Mouse (Mus musculus) stomach, postnatal 0 days (tissue): ENCODE measurements around the gene Txk.

Source experiments
- CTCF ChIP-seq: IDR thresholded peaks from 2 replicates; pipeline ENCODE4 v1.5.1; 2016; ENCODE audit warnings: antibody characterized with exemption, low read depth, mild to moderate bottlenecking, moderate library complexity
- EP300 ChIP-seq: optimal IDR thresholded peaks from 2 replicates; pipeline ENCODE3; 2016; ENCODE audit warnings: antibody characterized with exemption

DNA sequence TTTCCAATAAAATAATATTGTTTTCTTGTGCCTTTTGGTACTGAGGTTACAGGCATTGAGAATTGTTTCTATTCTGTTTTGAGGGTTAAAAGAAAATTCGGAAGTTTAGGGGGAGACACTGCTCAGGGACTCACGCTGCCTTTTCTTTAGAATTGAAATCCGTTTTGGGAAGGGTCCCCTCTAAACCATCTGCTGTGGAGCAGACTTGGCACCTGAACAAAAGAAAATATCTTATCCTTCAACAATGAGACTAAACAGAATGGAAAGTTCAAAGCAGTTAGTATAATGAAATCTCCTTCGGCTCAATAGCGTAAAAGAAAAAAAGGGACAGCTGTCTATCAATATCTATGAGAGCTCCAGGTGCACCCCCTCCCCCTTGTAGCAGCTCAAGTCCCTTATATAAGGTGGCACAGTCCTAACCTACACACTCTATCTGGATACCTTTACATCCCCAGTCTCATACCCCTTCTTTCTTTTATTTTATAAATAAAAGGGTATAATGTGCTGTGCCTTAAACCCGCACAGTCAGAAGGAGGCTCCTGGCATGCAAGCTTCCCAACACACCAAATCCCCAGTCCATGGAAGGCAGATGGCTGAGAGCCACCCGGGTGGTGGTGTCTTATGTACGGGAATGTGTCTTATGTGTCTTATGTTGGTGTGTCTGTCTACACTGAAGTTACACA is 81.4 kb downstream of the Txk start:
- TF ChIP-seq CTCF (no peak), EP300 (no peak)
